Mouse (Mus musculus) hindlimb bud, embryonic 11.5 days (tissue): Measurements from ENCODE around the gene 4930503E14Rik.
"Not testable (repeated sequence)": the region's sequence is repeated elsewhere in the genome, so short reads cannot be mapped to it uniquely, and the experiment has no call there.

Experiments
- DNase-seq: peaks from one replicate; pipeline ENCODE4 v3.0.0-alpha.2; 2012; ENCODE audit warnings: low read depth, low spot score; ENCODE audit errors: extremely low spot score

The 4930503E14Rik gene

DNA sequence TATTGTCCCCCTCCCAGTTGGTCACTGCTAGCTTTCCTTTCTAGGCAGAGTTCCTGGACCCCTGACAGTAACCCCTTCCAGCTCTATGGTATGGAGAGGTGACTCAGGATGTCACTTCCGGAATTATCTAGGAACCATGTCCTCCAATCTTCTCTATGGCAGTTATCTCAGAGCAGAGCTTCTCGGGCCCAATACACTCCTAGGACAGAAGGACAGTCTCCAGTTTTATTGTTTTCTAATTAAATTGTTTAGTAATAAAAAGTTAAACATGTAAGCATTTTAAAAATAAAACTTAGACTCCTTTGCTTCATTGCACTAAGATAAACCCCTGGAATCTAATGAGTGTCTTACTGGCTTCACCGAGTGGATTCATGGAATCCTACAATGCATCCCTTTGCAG, at the start of gene 4930503E14Rik:
4930503E14Rik (minus strand) TSS at position 101 of the 400 bp plus-strand sequence.
- DNase-seq: not testable (repeated sequence)

DNA sequence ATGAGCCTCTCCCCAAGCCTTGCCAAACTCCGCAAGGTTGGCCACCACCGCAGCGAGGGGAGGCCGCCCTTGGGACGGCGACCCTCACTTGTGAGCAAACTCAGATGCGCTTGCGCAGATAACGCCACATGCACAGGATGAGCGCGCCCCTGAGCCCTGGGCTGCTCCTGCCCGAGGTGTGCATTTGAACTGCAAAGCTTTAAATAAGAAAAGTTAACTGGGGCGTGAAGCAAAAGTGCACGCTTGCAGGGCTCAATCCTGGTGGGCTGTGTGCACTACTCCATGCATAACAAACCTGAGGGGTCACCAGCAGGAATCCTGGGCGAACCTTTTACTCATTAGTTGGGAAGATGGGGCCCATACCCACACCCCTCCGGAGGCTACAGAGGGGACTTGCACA, 35.0 kb upstream of the 4930503E14Rik start:
- DNase-seq: no peak

DNA sequence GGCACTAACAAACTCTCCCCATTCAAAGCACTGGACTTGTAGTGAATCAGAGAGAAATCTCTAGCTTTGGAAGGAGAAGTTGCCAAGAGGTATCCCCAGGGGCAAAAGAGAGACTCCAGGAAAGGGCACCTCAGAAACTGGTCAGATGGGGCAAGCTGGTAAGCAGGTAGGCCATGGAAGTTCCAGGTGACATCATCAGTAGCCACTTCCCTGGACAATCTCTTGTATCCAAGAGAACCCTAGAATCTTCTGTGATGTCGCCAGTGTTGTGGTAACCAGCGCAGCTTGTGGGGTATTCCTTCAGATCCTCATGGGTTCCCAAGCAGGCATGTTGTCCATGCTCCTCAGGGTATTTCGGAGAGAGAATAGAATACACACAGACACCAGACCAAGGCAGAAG, 15.7 kb downstream of the 4930503E14Rik start, which contains the start of gene Gm8212:
Gm8212 (plus strand) TSS at position 301 of the 400 bp plus-strand sequence.
- DNase-seq: not testable (repeated sequence)

DNA sequence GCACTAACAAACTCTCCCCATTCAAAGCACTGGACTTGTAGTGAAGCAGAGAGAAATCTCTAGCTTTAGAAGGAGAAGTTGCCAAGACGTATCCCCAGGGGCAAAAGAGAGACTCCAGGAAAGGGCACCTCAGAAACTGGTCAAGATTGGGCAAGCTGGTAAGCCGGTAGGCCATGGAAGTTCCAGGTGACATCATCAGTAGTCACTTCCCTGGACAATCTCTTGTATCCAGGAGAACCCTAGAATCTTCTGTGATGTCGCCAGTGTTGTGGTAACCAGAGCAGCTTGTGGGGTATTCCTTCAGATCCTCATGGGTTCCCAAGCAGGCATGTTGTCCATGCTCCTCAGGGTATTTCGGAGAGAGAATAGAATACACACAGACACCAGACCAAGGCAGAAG, 89.5 kb downstream of the 4930503E14Rik start, which contains the start of gene Gm3327:
Gm3327 (plus strand) TSS at position 301 of the 400 bp plus-strand sequence.
- DNase-seq: not testable (repeated sequence)
